Mouse (Mus musculus) heart, adult 8-10 months (tissue): ENCODE measurements around the gene Ube2ql1. TPM values are rescaled to one million over a fixed set of nuclear protein-coding genes. Genes with fewer than 3 reads are reported as not detected.

Experiments used
- DNase-seq: peaks from one replicate; pipeline ENCODE4 v3.0.0; 2022; ENCODE audit warnings: low spot score
- total RNA-seq, 4 experiments: library from RNA; stranded (reverse); gene quantifications; 2 replicates each; pipeline ENCODE4 v1.2.4; 2022

The Ube2ql1 gene
- total RNA-seq, 4 experiments from 2014 or later: 4.7 to 7.9 (median 7.0) TPM

- DNase-seq: no peak
Observed at GRCm38 (mm10) chr13:69708236-69708635, 31.5 kb downstream of the Ube2ql1 start.

GRCm38 (mm10) chr13:69707496-69707895 lies 32.2 kb downstream of the Ube2ql1 start:
- no peak for DNase-seq

DNA sequence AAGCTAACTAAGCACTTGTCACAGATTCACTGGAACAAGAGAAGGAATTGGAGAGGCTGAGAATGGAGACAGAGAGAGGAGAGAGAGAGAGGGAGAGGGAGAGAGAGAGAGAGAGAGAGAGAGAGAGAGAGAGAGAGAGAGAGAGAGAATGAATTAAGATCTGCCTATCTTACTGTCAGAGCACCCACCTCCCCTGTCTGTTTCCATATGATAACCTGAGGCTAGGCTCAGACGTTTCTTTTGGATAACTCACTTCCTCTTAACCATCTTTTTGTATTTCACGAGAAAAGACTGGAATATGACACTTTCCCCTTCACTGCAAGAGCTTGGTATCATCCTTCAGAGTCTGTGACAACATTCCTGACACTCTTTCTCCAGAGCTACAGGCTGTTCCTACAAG lies 32.8 kb downstream of the Ube2ql1 start:
- no peak for DNase-seq

DNA sequence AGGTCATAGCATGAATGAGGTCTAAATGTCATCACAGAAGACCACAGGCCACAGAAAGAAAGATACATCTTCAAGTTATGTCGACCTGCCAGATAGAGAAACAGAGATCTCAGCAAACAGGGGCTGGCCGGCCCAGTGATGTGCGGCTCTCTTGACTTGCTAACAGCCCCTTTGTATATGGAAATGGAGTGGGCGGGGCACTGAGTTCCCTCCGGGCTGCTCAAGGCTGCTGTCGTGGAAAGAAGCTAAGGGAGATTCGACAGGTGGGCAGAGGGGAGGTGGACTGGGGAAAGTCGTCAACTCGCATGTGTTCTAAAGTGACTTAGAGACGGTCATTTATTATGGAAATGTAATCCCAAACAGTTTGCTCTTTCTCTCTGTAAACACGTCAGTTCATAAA lies 36.2 kb downstream of the Ube2ql1 start:
- no peak for DNase-seq

GRCm38 (mm10) chr13:69701397-69701796 lies 38.3 kb downstream of the Ube2ql1 start:
- no peak for DNase-seq

DNA sequence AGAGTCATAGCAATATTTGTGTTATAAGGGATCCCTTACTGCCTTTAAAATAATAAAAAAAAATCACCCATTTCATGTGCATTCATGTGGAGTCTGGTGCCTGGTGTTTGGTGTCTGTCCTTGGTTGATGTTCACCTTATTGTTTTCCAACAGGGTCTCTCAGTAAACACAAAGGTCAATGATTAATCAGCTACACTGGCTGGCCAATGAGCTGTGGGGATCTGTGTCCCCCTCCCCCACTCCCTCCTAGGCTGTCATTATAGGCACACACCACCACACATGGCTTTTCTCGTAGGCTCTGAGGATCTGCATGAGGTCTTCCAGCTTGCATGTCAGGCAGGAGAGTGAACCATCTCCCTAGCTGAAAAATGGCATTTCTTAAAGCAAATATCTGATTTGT lies 38.9 kb downstream of the Ube2ql1 start:
- no peak for DNase-seq

- DNase-seq: peak; percentile 44
Observed at GRCm38 (mm10) chr13:69696333-69696991, 43.2 kb downstream of the Ube2ql1 start.

- peak; percentile 6 for DNase-seq
Observed at GRCm38 (mm10) chr13:69691074-69691473, 48.6 kb downstream of the Ube2ql1 start.

DNA sequence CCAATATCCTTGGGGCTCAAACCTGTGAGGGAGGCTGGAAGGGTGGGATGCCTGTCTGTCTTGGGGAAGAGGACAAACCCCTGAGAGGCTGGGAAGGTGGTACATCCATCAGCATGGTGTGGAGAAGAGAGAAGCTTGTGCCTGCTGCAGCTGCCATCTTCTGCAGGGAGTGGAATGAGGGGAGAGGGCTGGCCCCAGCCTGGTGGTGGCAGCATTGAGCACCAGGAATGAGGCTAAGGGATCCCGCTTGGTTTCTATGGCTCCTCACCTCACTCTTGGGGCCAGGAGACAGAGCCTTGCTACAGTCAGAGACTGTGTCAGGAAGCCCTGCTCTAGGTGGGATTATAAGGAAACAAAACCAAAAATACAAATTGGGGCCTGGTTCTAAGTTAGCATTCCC lies 52.7 kb downstream of the Ube2ql1 start:
- no peak for DNase-seq

DNA sequence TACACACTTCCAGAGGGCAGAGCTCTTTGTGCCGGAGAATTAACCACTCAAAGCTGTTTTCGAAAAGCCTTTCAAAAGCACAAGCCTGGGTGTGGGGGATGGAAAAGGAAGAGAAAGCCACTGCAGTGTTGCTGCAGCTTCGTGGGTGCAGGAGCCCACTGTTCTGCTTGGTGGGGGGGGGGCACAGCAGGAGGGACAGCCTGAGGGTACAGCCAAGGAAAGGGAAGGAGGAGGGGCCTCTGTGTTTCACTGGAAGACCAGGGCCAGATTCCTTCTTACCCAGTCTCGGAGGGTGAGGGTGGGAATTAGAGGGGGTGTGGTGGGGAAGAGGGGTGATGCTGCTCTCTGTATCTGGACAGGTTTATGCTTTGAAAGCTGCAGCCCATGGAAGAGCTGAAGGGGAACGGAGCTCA lies 54.3 kb downstream of the Ube2ql1 start:
- DNase-seq: no peak

DNA sequence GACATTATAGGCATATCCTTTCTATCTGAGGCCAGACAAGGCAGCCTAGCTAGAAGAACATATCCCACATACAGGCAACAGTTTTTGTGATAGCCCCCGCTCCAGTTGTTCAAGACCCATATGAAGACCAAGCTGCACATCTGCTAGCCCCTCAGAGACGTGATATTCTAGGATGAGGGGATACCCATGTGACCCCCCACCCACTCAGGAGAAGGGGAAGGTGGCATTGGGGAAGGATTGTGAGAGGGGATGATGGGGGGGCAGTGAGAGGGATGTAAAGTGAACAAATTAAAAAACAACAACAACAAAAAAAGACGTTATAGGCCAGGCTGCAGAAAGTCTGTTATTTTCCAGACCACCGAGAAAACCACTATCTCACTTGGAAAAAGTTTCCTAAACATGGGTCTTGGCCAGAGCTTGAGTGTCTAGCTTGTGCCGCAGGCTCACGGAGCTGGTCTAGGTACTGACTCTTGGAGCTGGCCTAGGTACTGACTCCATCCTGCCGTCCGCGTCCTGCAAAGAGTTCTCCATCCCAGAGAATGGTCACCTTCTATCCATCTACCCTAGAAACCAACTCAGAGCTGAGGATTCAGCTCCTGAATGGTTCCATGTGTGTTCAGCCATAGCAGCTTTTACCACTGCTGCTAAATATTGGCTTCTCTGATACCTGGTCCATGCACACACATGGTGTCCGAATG lies 65.6 kb downstream of the Ube2ql1 start:
- no peak for DNase-seq

DNA sequence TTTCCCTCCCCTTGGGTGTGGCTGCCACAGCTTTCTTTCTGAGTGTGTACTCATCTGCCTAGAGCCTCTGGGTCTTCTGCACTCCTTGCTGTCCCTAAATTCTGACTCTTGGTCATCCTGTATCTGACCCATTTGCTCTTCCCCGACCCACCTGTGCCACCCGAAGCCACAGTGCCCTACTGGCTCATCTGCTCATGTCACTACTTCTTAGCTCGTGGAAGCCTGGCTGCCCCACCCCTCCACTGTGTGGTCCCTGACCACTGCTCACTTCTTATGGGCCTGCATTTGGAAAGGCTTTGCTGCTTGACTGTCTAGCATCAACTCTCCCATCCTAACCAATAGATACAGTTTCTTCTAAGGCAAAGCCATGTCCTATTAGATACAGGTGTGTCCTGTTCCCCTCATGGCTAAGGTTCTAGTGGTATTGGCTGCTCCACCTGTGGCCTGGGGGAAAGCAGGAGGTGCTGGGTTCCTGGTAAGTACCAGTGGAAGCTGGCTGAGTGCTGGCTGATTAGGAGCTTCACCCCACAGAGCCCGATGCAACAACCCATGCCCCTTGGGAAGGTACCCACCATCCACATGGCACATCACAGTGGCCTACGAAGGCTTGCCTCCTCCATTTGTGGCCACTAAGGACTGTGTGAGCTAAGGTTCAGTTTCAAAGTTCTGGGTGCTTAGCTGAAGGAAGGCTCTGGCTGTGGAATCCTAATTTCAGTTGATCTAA lies 66.3 kb downstream of the Ube2ql1 start:
- no peak for DNase-seq

DNA sequence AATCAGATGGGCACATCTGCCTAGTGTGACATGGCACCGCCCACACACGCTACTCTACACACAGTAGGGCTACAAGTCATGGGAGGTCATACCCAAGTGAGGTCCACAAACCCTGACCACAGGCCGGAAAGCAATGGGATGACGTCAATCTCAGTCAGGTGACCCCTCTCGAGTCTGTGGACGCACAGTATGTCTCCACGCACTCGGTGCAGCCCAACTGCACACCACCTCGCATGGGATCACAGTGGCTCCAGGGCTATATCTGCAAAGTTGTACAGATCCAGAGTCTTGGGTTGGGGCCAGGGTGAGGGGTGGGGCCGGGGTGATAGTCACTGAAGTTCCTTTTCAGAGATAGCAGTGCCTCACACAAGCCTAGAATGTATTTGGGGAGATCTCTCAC lies 67.1 kb downstream of the Ube2ql1 start:
- DNase-seq: no peak

DNA sequence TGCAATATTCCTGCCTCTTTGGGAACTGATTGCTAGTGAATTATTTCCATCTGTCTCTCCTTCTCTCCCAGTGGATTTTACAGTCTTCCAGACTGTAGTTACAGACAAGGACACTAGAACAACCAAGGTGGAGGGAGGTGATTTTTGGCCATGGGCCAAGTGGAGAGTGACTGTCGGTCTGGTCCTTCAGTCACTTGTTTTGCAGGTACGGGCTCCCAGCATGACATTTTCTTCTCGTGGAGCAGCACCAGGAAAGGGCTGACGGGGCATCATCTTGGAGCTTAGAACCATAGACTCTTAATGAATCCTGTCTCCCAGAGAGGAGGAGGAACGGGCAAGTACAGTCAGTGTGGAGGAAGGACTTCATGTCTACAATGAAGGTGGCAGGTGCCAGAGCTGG lies 67.6 kb downstream of the Ube2ql1 start:
- no peak for DNase-seq

GRCm38 (mm10) chr13:69654508-69654907 lies 85.2 kb downstream of the Ube2ql1 start:
- no peak for DNase-seq

Other genes with a start within 250 kb of the Ube2ql1 start
- 10 to 100 TPM; 43.6 to 51.5 (median 47.4) TPM for gene Nsun2, start 206.1 kb downstream of the Ube2ql1 start, total RNA-seq
- 10 to 100 TPM; 10.6 to 14.1 (median 11.9) TPM for gene Tent4a, start 205.3 kb downstream of the Ube2ql1 start, total RNA-seq
- gene Srd5a1, start 128.4 kb downstream of the Ube2ql1 start, total RNA-seq: 1 to 10 TPM in 1 of 4 experiments, under 1 TPM in 3; 0.38 to 1.8 (median 0.71) TPM
- 10 to 100 TPM; 23.3 to 29.4 (median 27.0) TPM for gene Med10, start 62.5 kb upstream of the Ube2ql1 start, total RNA-seq